Mouse (Mus musculus): Measurements from ENCODE around the gene Padi4. TPM values are rescaled to one million over a fixed set of nuclear protein-coding genes. Genes with fewer than 3 reads are reported as not detected.

The Padi4 gene
- total RNA-seq, 1 experiment from 2014 or later: 148 TPM

DNA sequence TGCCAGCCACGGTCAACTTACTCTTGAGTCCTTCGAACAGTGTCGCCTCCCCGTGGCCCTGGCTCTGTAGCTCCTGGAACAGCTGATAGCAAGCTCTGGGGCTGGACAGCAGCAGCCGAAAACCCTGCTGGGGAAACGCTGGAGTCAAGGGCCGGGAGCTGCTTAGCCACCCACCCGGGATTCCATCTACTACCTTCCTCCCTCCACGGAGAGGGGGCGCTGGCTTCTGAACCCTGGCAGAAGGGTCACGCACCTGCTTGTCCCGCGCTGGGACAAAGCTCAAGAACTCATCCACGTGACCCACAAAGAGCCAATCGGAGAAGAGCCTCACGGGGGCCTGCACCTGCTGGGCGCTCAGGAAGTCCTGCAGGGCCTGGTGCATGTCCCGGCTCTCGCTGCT is 23.7 kb downstream of the Padi4 start:
- ATAC-seq (ENCODE audit: extremely low read depth, insufficient number of reproducible peaks, low FRiP score, poor library complexity, severe bottlenecking): no peak

DNA sequence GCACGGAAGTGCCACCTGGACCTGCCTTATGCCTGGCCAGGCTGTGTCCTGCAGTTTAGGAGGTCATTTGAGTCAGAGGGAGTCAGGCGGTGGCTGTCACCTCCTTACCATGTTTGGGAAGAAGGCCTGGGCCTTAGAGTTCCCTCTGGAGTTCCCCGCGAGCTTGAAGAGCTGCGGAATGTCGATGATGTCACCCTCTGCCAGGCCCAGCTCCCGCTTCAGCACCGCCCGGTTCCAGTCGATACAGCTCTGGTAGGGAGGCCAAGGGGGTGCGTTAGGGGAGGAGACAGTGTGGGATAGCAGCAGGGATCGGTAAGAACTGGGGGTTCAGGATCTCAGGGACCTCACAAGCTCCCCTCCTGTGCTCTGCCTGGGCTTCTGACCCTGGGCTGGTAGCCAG is 26.1 kb downstream of the Padi4 start:
- no peak for ATAC-seq (ENCODE audit: extremely low read depth, insufficient number of reproducible peaks, low FRiP score, poor library complexity, severe bottlenecking)

DNA sequence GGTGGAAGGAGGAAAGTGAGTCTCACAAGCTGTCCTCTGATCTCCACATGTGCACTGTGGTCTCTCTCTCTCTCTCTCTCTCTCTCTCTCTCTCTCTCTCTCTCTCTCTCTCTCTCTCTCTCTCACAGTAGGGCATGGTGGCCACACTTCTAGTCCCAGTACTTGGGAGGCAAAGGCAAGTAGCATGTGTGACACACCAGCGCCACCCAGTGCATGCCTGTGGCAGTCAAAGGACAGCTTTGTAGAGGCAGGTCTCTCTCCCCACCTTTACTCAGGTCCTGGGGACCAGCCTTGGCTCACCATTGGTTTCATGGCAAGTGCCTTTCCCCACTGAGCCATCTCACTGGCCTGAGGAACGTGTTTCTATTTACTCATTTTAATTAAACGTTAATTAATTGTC is 29.4 kb downstream of the Padi4 start:
- no peak for ATAC-seq (ENCODE audit: extremely low read depth, insufficient number of reproducible peaks, low FRiP score, poor library complexity, severe bottlenecking)

DNA sequence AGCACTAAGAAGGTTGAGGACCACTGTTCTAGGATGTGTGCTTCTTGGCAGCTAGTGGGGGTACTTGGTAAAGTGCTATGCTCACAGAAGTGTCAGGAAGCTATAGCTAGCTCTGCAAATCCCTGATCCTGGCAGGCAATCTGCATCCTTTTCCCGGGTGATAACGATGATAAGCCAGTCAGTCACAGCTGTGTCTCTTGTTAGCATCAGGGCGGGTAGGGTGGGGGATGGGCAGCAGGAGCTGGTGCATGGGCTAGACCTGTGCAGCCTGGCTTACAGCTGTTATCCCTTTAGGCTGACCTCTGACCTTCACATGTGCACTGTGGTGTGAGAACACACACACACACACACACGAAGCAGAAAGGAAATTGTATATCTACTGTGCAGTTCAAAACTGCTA is 30.9 kb downstream of the Padi4 start:
- ATAC-seq (ENCODE audit: extremely low read depth, insufficient number of reproducible peaks, low FRiP score, poor library complexity, severe bottlenecking): no peak

DNA sequence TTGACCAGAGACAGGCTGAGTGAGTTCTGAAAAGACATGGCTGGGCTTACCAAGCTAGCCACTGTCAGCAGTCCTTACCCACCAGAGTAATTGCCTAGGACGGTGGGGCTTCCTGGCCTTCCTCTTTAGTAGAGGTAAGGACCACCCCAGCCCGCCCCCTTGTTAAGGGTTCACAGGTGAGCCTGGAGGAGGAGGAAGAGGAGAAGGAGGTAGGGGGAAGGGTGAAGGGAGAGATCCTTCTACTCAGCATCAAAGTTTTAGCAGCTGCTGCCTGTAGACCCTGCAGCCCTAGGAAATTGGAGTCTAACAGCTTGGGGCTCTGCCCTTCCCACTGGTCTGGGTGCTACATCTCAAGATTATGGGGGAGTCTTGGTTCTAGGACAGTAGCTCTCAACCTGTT is 31.5 kb downstream of the Padi4 start, which contains the start of gene Padi6:
Padi6 (minus strand) TSS at position 101 of the 400 bp plus-strand sequence.
- no peak for ATAC-seq (ENCODE audit: extremely low read depth, insufficient number of reproducible peaks, low FRiP score, poor library complexity, severe bottlenecking)

DNA sequence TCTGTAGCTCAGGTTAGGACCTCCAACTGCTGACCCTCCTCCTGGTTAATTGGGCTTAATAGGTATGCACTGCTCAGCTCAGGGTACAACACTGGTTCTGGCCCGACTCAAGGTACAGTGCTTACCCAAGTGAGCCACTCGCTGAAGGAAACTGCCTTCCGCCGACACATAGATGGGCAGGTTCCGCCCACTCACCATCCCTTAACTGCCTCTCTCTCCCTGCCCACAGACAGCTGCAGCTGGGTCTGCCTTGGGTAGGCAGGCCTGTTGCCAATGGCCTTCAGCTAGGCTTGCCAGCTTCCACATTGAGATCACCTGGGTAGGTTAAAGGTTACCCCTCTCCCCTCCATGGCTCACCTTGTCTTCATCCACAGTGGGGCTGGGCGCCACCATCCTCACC is 32.6 kb downstream of the Padi4 start:
- ATAC-seq (ENCODE audit: extremely low read depth, insufficient number of reproducible peaks, low FRiP score, poor library complexity, severe bottlenecking): no peak

DNA sequence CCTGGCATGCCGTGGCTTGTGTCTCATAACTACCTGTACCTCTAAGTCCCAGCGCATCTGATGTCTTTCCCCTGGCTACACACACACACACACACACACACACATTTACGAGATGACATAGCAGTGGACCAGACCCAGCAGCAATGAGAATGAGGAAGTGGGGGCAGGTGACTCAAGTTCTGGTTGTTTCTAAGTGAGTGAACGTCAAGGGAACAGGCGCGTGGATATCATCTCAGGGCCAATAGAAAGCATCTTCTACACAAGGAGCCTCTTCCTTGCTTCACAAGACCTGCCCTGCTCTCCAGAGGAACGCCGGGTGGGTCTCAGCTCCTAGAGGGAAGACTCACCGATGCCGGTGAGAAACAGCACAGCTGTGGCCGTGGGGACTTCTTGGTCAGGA is 33.4 kb downstream of the Padi4 start:
- ATAC-seq (ENCODE audit: extremely low read depth, insufficient number of reproducible peaks, low FRiP score, poor library complexity, severe bottlenecking): peak; percentile 73

DNA sequence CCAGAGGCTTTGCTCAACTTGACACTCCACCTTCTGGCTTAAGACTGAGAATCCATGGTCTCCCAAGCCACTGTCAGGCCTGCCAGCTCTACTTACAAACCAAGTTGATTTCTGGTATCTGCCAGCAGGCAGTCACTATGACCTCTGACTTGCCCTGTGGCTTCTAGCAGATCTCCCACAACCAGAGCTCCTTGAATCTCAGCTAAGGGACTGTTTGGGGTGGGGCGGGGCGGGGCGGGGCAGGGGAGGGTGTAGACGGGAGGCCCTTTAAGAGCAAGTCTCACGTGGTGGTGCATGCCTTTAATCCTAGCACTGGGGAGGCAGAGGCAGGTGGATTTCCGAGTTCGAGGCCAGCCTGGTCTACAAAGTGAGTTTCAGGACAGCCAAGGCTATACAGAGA is 41.2 kb downstream of the Padi4 start:
- no peak for ATAC-seq (ENCODE audit: extremely low read depth, insufficient number of reproducible peaks, low FRiP score, poor library complexity, severe bottlenecking)

DNA sequence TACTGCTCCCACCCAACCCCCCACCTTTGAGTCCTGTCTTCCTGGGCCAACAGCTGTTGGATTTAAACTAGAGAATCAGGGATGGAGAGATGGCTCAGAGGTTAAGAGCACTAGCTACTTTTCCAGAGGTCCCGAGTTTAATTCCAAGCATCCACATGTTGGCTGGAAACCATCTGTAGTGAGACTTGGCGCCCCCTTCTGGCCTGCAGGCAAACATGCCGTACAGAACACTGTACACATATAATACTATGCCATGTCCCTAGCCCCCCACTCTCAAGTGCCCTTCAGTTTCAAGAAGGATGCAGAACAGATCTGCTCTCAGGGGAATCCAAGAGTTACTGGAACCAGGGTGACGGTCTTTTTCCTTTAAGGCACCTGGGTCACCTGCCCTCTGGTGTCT is 42.4 kb downstream of the Padi4 start:
- no peak for ATAC-seq (ENCODE audit: extremely low read depth, insufficient number of reproducible peaks, low FRiP score, poor library complexity, severe bottlenecking)

DNA sequence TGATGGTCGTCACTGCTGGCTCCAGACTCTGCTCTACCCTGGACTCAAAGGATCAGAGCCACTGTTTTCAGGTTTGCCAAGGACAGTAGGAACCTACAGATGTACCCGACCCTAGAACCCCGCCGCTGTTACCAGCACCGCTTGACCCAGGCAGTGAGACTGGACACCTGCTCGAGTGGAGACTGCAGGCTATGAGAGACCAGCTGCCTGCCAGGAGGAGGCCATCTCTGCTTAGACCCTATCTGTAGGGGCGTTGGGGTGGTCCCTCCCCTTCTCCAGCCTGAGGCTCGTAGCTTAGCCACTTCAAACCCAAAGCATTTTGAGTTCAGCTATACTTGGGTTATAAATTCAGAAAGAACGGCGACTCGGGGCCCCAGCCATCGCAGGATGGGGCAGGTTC is 47.1 kb downstream of the Padi4 start:
- no peak for ATAC-seq (ENCODE audit: extremely low read depth, insufficient number of reproducible peaks, low FRiP score, poor library complexity, severe bottlenecking)

DNA sequence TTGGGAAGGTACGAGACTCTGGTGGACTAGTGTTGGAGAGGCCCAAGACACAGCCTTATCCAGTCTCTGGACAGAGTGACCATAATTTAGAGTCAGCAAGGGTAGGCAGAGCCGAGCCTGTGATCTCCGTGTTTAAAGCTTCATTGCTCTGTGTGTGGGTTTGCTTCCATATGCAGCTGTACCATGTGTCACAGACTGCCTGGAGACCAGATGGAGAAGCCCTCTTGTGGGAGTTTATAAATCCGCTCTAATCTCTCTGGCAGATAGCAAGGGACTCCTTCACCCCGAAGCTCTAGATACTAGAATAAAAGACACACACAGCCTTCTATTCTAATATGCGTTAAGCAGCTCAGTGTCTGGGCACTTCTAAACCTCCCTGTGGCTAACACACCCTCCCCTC is 49.3 kb downstream of the Padi4 start:
- no peak for ATAC-seq (ENCODE audit: extremely low read depth, insufficient number of reproducible peaks, low FRiP score, poor library complexity, severe bottlenecking)

DNA sequence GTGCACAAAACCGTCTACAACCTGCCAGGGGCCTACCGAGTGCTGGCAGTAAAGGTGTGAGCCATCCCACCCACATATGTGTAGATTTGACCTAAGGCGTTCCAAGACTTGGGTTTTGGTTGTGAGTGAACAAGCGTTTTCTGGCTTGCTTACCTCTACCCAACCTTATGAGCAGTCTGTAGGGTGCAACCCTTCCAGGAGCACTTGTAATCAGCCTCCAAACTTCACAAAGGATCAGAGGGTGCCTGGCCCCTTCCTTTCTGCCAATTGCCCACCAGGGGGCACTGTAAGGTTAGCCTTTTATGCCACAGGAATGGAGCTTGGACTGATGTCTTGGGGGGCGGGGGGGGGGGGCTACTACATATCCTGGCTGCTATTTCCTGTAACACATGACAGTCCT is 50.2 kb downstream of the Padi4 start:
- no peak for ATAC-seq (ENCODE audit: extremely low read depth, insufficient number of reproducible peaks, low FRiP score, poor library complexity, severe bottlenecking)

DNA sequence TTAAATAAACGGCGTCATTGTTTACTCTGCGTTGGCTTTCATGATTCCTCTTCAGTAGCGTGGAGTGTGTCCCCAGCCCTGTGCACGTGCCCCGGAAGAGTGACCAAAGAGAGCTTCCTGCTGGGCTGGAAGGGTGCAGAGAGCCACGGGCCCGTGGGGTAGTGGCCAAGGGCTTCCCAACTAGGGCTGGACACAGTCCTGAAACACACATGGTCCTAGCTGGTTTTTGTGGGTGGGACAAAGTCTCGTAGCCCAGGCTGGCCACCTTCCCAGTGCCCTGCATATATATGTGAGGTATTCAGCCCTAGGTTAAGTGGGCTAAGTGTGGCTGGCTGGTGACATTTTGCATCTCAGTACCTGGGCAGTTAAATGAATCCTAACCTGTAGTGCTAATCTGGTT is 50.8 kb downstream of the Padi4 start:
- ATAC-seq (ENCODE audit: extremely low read depth, insufficient number of reproducible peaks, low FRiP score, poor library complexity, severe bottlenecking): no peak

DNA sequence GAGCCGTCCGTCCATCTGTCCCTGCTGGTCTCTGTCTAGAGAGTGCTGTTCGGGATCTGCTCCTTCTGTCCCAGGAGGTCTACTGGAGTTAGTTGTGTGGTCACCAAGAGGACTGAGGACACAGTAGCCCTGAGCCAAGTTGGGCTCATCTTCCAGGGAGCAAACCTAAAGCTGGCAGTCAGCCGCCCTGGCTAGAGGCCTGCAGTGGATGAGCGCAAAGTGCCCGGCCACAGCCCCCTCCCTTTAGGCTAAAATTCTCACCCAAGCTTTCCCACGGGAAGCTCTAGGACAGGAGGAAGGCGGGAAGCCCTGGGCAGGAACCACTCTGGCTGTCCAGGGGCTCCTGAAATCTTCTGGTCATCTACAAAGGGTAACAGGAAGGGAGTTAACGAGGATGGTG is 51.3 kb downstream of the Padi4 start:
- ATAC-seq (ENCODE audit: extremely low read depth, insufficient number of reproducible peaks, low FRiP score, poor library complexity, severe bottlenecking): no peak

DNA sequence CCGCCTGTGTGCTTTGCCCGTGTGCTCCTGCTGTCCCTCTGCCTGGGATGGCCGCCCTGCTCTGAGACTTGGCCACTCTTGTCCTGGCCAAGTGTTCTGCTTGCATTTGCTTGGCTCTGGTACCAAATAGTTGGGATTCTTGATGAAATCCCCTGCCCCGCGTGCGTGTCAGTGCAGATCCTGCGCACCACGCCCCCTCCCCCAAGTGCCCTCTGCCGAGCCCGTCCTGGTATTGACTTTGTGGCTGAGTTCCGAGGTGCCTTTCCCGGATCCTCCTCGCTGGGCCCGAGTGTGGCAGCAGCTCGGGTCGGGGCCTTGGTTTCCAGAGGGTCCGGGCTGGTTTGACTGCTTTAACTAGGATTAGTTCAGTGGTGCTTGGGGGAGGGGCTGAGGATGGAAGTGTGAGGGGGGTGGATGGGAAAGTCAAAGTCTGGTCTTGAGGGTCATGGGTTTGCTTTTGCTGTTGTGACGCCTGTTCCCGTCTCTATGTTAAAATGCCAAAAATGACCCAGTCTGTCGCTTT is 52.0 kb downstream of the Padi4 start:
- no peak for ATAC-seq (ENCODE audit: extremely low read depth, insufficient number of reproducible peaks, low FRiP score, poor library complexity, severe bottlenecking)

DNA sequence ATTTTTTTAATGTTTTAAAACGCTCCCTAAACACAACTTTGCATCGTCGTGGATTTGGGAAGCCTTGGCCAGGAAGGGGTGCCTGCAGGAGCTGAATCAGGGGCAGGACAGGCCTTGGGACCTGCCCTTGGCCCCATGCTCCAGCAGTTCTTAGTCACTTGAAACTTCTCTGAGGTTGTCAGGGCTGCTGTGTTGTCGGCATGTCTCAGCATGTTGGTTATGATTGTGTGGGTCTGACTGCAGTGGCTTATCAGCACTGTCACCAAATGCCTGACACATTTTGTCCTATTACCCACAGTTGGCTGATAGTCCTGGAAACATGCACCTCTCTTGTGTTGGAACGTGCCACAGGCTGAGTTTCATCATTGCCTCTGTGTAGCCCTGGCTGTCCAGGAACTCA is 53.9 kb downstream of the Padi4 start:
- no peak for ATAC-seq (ENCODE audit: extremely low read depth, insufficient number of reproducible peaks, low FRiP score, poor library complexity, severe bottlenecking)

DNA sequence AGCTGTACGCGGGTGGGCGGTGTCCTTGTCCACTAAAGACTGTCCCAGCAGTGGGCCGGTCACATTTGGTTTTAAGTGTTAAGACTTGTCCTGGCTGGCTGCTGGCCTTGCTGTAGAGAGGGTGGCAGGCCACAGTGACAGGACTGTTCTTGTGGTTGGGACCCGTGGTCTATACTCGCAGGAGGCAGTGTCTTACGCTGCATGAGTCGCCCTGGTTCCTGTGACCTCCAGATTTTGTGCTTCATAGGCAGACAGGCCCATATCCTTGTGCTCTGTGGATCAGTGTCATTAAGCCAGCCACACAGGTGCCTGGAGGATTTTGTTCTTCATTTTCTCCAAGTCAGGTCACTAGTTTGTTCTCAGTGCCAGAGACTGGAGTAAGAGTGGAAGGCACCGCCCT is 55.6 kb downstream of the Padi4 start:
- ATAC-seq (ENCODE audit: extremely low read depth, insufficient number of reproducible peaks, low FRiP score, poor library complexity, severe bottlenecking): no peak

DNA sequence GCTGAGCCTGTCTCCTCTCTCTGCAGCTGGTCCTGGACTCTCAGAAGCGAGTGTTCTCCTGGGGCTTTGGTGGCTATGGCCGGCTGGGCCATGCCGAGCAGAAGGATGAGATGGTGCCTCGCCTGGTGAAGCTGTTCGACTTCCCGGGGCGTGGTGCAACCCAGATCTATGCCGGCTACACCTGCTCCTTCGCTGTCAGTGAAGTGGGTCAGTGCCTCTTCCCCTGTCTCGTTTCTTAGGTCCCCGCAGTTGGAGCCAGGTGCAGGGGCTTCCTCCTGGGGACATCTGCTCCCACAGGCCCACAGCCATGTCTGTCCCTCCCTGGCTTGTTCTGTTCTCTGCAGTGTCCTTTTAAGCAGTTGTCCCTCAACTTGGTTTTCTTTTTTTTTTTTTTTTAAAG is 57.0 kb downstream of the Padi4 start:
- ATAC-seq (ENCODE audit: extremely low read depth, insufficient number of reproducible peaks, low FRiP score, poor library complexity, severe bottlenecking): no peak

DNA sequence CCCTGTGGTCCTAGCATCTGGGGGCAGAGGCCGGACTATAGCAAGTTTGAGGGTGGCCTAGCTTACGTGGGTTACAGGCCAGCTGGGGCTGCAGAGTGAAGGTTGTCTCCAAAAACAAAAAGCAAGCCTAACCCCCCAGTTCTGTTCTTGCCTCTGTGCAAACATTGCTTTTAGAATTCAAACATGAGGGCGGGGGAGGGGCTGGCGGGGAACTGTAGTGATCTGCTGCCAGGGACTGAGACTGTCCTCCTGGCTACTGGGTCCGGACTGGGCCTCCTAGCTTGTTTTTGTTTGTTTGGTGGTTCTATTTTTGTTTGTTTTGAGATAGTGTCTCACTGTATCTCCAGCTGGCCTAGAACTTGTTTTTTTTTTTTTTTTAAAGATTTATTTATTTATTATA is 59.5 kb downstream of the Padi4 start:
- no peak for ATAC-seq (ENCODE audit: extremely low read depth, insufficient number of reproducible peaks, low FRiP score, poor library complexity, severe bottlenecking)

DNA sequence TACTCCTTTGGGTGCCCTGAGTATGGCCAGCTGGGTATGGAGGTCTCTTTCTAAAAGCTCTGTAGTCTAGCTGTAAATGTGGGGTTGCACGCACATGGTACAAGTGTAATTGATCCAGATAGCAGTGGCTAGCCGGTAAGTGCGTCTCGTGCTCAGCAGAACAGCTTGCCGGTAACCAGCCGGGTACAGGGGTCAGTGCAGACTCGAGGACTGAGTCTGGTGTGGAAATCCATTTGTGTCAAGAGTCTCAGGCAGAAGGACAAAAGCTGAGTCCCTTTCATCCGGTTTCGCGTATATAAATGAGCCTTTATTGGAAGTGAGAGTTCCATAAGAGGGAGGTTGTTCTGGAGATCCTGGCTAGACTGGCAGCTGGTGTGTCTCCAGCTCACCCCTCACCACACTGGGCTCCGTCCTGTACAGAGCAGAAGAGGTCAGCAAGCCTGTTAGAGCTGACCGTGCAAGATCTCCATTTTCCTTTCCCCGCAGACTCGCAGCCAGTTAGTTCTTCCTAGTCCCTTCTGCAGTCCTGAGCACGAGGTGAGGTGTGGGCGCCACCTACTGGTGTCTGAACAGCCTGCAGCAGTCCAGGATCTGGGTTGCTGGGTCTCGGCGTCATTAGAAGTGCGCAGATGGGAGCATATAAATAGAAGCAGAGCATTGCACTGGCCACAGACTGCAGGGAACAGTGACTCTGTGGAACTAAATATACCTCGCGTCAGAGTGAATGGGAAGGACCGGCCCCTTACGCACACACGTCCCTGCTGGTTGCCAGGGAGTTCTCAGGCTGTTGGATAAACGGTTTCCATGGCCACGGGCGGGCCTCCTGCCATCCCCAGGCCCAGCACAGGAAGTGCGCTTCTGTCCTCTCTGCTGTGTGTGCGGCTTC is 60.3 kb downstream of the Padi4 start:
- ATAC-seq (ENCODE audit: extremely low read depth, insufficient number of reproducible peaks, low FRiP score, poor library complexity, severe bottlenecking): peak; percentile 70

DNA sequence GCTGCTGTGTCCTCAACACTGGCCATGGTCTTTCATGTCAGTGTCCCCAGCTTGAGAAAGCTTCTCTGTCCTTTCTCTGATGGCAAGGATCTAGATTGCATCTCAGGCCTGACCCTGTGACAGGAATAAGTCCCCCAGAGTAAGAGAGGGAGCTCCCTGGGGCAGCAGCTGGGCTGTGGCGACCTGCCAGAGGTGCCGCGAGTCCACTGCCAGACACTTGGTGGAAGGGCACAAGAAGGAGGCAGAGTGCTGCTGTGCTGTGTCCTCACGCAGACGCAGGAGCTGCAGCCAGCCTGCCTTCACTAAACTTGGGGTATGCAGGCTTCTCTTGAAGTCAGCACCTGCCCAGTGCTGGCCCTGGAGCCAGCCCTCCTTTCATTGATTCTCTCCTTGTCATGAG is 62.7 kb downstream of the Padi4 start:
- ATAC-seq (ENCODE audit: extremely low read depth, insufficient number of reproducible peaks, low FRiP score, poor library complexity, severe bottlenecking): no peak
